Mouse (Mus musculus): ENCODE results near the gene Lrrc25. TPM values are rescaled to one million over a fixed set of nuclear protein-coding genes. Genes with fewer than 3 reads are reported as not detected.

The Lrrc25 gene
- polyA plus RNA-seq, 1 experiment from 2014 or later: 1.9 TPM

DNA sequence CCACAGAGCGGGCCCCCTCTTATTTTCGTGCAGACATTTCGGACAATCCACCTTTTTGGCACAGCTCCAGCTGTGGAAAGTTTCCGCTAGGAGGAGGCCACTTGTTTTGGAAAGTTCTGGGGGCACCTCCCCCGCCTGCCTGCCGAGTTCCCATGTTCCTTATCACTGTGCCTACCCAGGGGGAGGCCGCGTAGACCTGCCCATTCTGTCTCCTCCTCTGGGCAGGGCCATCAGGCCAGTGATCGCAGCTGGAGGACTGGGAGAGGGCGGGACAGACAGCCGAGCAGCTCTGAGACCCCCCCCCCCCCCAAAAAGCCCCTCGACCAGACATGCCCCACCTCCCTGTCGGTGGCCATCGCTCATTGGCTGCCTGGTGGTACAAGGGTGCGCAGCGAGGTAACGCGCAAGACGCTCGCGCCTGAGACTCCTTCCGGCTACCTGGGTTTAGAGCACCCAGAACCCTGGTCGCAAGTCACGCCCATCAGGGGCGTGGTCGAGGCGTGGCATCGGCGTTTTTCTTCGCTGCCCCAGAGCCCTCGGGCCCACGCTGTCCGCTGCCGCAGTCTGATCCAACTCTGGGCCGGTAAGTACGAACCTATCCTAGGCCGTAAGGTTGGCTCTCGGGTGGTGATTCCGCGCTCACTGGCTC is 21.9 kb upstream of the Lrrc25 start, which contains the start of gene Isyna1:
Isyna1 (plus strand) TSS at position 413 of the 649 bp plus-strand sequence.
- peak within 1 kb of the TSS; percentile 64 for H3K4me3 ChIP-seq
- peak; percentile 82 for ATAC-seq (ENCODE audit: low FRiP score)
- peak within 1 kb of the TSS; percentile 83 for H3K27ac ChIP-seq
- WGBS: 1% methylated on average over 40 of the region's 40 CpGs
- H3K36me3 ChIP-seq: peaks cover 49% of the 10 kb centered on the region
- H3K27me3 ChIP-seq: peaks cover 15% of the 10 kb centered on the region
- H3K4me2 ChIP-seq: peak within 1 kb of the TSS; percentile 97
- H3K9ac ChIP-seq: peak within 1 kb of the TSS; percentile 83
- no peaks in the 10 kb centered on the region for H3K9me3 ChIP-seq
- H3K4me1 ChIP-seq (replicated peaks): peaks cover 58% of the 10 kb centered on the region

DNA sequence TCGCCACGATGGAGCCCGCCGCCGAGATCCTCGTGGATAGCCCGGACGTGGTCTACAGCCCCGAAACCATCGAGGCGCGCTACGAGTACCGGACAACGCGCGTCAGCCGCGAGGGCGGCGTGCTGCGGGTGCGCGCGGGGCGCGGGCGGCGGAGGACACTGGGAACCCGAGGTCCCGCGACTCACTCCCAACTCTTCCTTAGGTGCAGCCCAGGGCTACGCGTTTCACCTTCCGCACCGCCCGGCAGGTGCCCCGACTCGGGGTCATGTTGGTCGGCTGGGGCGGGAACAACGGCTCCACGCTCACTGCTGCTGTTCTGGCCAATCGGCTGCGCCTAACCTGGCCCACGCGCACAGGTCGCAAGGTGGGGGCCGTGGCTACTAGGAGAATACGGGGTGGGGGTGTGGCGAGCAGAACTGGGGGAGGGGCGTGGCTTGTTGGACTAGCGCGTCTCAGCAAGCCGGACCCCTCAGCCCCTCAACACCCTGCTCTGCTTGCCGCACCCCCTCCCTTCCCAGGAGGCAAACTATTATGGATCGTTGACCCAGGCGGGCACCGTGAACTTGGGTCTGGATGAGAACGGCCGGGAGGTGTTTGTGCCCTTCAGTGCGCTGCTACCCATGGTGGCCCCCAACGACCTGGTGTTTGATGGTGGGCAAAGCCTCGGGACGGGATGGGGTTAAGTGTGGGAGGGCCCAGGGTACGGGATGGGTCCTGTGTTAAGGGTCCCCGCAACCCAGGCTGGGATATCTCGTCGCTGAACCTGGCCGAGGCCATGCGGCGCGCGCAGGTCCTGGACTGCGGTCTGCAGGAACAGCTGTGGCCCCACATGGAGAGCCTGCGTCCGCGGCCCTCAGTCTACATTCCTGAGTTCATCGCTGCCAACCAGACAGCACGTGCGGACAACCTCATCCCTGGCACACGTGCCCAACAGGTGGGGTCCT is 21.1 kb upstream of the Lrrc25 start:
- Histone ChIP-seq H3K4me3 (peak overlapping the region; percentile 64), H3K9ac (peak overlapping the region; percentile 83), H3K36me3 (peaks cover 43% of the 10 kb centered on the region), H3K27me3 (peaks cover 15% of the 10 kb centered on the region), H3K4me1 (replicated peaks) (peaks cover 66% of the 10 kb centered on the region), H3K9me3 (no peaks in the 10 kb centered on the region), H3K27ac (peak overlapping the region; percentile 83), H3K4me2 (peak overlapping the region; percentile 97)
- ATAC-seq (ENCODE audit: low FRiP score): peak; percentile 26
- WGBS: 12% methylated on average over 57 of the region's 82 CpGs

DNA sequence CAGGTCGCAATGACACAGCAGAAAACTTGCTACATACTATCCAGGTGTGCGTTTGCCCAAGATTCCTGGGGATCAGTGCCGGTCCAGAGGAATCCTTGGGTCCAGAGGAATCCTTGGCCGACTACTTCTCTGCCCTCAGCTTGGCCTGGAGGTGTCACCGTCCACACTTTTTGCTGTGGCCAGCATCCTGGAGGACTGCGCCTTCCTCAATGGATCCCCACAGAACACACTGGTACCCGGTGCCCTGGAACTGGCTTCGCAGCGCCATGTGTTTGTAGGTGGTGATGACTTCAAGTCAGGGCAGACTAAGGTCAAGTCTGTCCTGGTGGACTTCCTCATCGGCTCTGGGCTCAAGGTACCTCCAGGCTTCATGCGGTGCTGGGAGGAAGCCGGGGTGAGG is 20.1 kb upstream of the Lrrc25 start:
- Histone ChIP-seq H3K27ac (no peak overlapping the region), H3K36me3 (peaks cover 33% of the 10 kb centered on the region), H3K27me3 (peaks cover 15% of the 10 kb centered on the region), H3K4me3 (peak overlapping the region; percentile 64; the same call in 1 of the 2 replicates), H3K4me1 (replicated peaks) (peaks cover 75% of the 10 kb centered on the region), H3K4me2 (peak overlapping the region; percentile 97; the same call in 1 of the 2 replicates), H3K9me3 (no peaks in the 10 kb centered on the region), H3K9ac (no peak overlapping the region)
- WGBS: 93% methylated on average over 12 of the region's 12 CpGs
- ATAC-seq (ENCODE audit: low FRiP score): no peak

DNA sequence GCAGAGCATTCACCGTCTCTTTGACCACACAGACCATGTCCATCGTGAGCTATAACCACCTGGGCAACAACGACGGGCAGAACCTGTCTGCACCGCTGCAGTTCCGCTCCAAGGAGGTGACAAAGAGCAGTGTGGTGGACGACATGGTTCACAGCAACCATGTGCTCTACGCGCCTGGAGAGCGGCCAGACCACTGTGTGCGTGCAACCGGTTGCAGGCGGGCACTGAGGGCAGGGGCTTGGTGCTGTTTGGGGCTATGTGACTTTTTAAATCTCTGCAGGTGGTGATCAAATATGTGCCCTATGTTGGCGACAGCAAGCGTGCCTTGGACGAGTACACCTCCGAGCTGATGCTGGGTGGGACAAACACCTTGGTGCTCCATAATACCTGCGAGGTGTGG is 19.7 kb upstream of the Lrrc25 start:
- Histone ChIP-seq H3K4me2 (0 out of 2 replicates have a peak overlapping the region, but pooled peaks have one; percentile 1), H3K9ac (no peak overlapping the region), H3K27ac (no peak overlapping the region), H3K4me1 (replicated peaks) (peaks cover 79% of the 10 kb centered on the region), H3K27me3 (peaks cover 15% of the 10 kb centered on the region), H3K36me3 (peaks cover 31% of the 10 kb centered on the region), H3K9me3 (no peaks in the 10 kb centered on the region), H3K4me3 (no peak overlapping the region)
- 95% methylated on average over 18 of the region's 18 CpGs for WGBS
- ATAC-seq (ENCODE audit: low FRiP score): no peak

DNA sequence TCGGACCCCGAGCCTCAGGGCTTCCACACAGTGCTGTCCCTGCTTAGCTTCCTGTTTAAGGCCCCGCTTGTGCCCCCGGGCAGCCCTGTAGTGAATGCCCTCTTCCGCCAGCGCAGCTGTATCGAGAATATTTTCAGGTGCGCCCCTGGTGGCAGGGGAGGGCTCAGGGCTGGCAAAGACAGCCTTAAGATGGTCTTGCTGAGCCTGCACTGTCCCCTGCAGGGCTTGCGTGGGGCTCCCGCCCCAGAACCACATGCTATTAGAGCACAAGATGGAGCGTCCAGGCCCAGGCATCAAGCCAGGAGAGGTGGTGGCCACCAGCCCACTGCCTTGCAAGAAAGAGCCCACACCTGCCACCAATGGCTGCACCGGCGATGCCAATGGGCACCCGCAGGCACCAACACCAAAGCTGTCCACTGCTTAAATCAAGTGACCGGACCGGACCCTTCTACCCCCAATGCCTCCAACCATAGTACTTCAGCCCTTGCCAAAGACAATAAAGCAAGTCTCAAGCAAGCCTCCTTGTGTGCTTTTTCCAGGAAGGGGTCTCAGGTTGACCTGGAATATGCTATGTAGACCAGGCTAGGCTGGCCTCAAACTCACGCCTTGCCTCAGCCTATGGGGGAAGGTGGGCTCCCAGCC is 19.1 kb upstream of the Lrrc25 start:
- no peaks in the 10 kb centered on the region for H3K9me3 ChIP-seq
- 0 out of 2 replicates have a peak overlapping the region, but pooled peaks have one; percentile 48 for H3K27ac ChIP-seq
- ATAC-seq (ENCODE audit: low FRiP score): no peak
- peaks cover 15% of the 10 kb centered on the region for H3K27me3 ChIP-seq
- peaks cover 24% of the 10 kb centered on the region for H3K36me3 ChIP-seq
- H3K9ac ChIP-seq: peak overlapping the region; percentile 80; the same call in 1 of the 2 replicates
- peak overlapping the region; percentile 70 for H3K4me2 ChIP-seq
- peak overlapping the region; percentile 14 for H3K4me3 ChIP-seq
- 83% methylated on average over 17 of the region's 17 CpGs for WGBS
- peaks cover 86% of the 10 kb centered on the region for H3K4me1 ChIP-seq (replicated peaks)

DNA sequence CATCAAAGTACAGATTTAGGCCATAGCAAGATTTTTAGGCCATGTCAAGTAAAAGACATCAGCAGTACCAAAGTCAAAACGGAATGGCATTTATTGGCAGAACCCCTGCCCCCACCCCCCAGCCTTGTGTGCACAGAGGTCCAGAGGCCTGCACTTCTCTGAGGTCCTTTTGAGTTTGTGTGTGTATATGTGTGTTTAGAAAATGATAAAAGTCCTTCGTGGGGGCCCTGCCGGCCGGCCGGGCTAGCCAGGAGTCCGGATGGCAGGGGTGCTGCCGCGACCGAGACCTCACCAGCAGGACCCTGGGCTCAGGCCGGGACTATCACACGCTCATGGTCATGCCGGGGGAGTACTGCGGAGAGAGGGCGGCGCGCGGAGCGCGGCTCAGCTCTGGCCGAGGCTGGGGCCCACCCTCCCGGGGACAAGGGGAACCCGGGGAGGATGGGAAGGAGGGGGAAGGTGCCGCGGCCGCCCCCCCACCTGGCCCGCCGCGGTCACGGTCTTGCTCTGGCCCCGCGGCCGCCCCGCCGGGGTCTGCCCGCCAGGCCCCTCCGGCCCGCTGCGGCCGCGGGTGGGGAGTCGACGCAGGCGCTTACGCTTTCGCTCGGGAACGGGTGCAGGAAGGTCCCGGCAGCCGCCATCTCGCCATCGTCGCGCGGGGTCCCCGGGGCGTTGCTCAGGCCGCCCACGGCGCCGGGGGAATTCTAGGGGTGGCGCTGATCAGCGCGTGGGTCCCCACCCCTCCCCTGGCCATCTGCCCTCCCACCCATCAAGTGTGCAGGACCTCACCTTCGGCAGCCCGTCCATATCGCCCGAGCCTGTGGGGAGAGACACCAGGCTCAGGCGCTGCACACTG is 18.3 kb upstream of the Lrrc25 start:
- 7% methylated on average over 67 of the region's 68 CpGs for WGBS
- ATAC-seq (ENCODE audit: low FRiP score): no peak
- Histone ChIP-seq H3K9me3 (no peaks in the 10 kb centered on the region), H3K27ac (peak overlapping the region; percentile 48), H3K9ac (peak overlapping the region; percentile 80), H3K4me2 (peak overlapping the region; percentile 70), H3K27me3 (peaks cover 15% of the 10 kb centered on the region), H3K36me3 (peaks cover 27% of the 10 kb centered on the region), H3K4me1 (replicated peaks) (peaks cover 92% of the 10 kb centered on the region), H3K4me3 (peak overlapping the region; percentile 41)

DNA sequence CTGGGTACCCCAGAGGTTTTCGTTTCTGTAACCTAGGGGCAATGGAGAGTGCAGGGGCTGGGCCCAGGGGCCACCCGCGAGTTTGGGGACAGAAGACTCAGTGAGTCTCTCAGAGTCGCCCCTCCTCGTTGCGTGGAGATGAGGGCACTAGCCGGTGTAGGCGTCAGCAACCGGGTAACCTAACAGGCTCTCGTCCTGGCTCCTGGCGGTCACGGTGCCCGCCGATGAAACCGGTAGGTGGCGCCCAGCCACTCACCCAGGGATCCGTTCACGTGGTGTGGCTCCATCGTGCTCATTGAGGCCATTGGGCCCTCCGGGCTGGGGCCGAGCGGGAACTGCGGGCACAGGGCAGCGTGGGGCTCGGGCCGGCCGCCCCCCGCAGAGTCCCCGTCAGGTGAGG is 17.7 kb upstream of the Lrrc25 start:
- peak overlapping the region; percentile 48 for H3K27ac ChIP-seq
- peaks cover 89% of the 10 kb centered on the region for H3K4me1 ChIP-seq (replicated peaks)
- H3K9ac ChIP-seq: peak overlapping the region; percentile 80
- 2% methylated on average over 29 of the region's 29 CpGs for WGBS
- peaks cover 31% of the 10 kb centered on the region for H3K36me3 ChIP-seq
- H3K9me3 ChIP-seq: no peaks in the 10 kb centered on the region
- peak; percentile 26 for ATAC-seq (ENCODE audit: low FRiP score)
- peaks cover 15% of the 10 kb centered on the region for H3K27me3 ChIP-seq
- H3K4me2 ChIP-seq: peak overlapping the region; percentile 70
- H3K4me3 ChIP-seq: peak overlapping the region; percentile 41

DNA sequence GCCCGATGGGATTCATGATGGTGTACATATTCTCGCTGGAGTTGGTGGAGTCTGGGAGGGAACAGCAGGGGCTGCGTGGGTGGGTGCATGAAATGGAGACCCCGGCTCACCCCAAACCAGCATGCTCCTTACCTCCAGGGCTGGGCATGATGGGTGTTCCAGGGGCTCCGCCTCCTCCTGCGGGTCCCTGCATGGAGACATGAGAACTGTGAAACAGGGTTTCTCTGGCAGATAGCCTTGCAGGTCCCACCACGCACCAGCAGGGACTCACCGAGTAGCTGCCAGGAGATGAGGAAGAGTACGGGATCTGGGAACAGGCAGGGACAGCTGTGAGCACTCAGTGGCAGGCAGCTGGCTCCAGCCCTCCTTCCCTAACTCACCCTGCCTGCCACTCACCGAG is 17.2 kb upstream of the Lrrc25 start:
- ATAC-seq (ENCODE audit: low FRiP score): no peak
- Histone ChIP-seq H3K27me3 (peaks cover 15% of the 10 kb centered on the region), H3K27ac (peak overlapping the region; percentile 30; the same call in 1 of the 2 replicates), H3K4me1 (replicated peaks) (peaks cover 84% of the 10 kb centered on the region), H3K4me3 (peak overlapping the region; percentile 41), H3K4me2 (peak overlapping the region; percentile 70), H3K36me3 (peaks cover 31% of the 10 kb centered on the region), H3K9me3 (no peaks in the 10 kb centered on the region), H3K9ac (peak overlapping the region; percentile 80)
- WGBS: 20% methylated on average over 8 of the region's 10 CpGs

DNA sequence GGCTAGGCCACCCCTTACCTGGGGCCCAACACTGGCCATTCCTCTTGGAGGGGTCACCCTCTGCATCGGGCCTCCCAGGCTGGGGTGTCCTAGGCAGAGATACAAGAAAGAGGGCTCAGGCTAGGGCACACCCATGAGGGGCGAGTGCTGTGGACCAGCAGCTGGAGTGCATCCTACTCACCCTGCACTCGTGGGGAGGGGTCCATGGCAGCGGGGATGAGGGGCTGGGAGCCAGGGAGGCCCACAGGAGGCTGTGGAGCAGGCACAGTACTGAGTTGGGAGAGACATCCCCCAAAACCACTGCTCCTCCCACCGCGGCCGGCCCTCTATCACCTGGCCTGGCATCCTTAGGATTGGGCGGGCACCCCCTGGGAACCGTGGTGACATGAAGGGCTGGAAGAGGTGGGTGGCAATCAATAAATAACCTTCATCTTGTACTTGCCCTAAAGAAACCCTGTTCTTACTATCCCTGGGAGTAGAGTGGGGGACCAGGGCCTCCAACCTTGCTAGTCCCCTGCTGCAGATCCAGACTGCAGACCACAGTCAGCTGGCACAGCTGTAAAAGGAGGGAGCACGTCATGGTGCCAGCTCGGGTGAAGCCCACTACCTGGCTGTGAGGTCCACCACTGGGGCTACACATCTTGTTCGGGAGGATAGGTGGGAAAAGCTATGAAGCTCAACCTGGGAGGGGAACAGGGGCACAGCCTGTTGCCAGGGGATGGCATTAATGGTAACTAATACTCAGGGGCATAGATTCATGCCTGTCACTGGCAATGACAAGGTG is 16.3 kb upstream of the Lrrc25 start:
- ATAC-seq (ENCODE audit: low FRiP score): no peak
- 83% methylated on average over 12 of the region's 12 CpGs for WGBS
- H3K36me3 ChIP-seq: peaks cover 31% of the 10 kb centered on the region
- no peaks in the 10 kb centered on the region for H3K9me3 ChIP-seq
- peaks cover 88% of the 10 kb centered on the region for H3K4me1 ChIP-seq (replicated peaks)
- H3K27ac ChIP-seq: peak overlapping the region; percentile 92; the same call in 1 of the 2 replicates
- no peak overlapping the region for H3K4me2 ChIP-seq
- H3K9ac ChIP-seq: peak overlapping the region; percentile 58; the same call in 1 of the 2 replicates
- peaks cover 15% of the 10 kb centered on the region for H3K27me3 ChIP-seq
- H3K4me3 ChIP-seq: no peak overlapping the region

DNA sequence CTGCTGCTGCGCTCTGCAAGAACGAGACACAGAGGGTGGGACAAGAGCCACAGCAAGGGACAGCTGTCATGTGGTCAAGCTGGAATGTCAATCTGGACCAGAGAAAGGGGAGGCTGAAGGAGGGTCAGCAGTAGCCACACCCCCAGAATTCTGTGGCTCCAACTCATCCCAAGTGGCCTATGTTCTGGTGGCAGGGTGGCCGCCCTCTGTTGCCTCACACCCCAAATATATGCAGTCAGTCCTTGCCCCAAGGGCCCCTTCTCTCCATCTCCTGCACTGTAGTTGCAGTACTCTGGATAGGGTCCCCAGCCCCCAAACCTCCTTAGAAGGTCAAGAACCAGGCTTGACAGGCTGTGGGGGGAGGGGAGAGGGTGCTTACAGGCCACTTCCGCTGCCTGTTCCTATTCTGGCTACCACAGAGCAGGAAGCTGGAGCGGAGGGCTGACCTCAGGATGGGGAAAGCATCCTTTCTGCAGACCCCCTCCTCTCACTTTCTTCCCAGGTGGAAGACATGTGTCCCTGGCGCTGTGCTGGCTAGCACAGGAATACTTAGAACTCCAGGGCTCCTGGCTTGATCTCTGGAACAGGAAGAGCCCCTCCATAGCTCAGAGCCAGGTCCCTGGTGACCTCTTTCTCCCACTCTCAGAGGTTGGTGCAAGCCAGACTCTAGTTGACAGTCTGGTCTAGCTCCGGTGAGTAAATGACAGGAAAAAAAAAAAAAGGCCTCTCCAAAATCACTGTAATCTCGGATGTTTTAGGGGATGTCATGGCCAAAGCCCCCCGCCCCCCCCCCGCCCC is 15.3 kb upstream of the Lrrc25 start:
- H3K27me3 ChIP-seq: peaks cover 14% of the 10 kb centered on the region
- peaks cover 28% of the 10 kb centered on the region for H3K36me3 ChIP-seq
- H3K27ac ChIP-seq: peak overlapping the region; percentile 92
- no peak for ATAC-seq (ENCODE audit: low FRiP score)
- H3K9me3 ChIP-seq: no peaks in the 10 kb centered on the region
- peak overlapping the region; percentile 19 for H3K4me3 ChIP-seq
- 9% methylated on average over 9 of the region's 10 CpGs for WGBS
- H3K4me2 ChIP-seq: peak overlapping the region; percentile 52
- H3K4me1 ChIP-seq (replicated peaks): peaks cover 87% of the 10 kb centered on the region
- H3K9ac ChIP-seq: peak overlapping the region; percentile 58; the same call in 1 of the 2 replicates

Data from hindbrain, embryonic 13.5 days (tissue).